Mouse (Mus musculus): ENCODE measurements at regions not wholly inside any gene's neighbourhood (a gene's known extent, or its start where the extent isn't known, plus 50 kb on each side); places are given as distances from the start of the nearest gene placed in this dataset.
"Not testable (repeated sequence)": the region's sequence is repeated elsewhere in the genome, so short reads cannot be mapped to it uniquely, and the experiment has no call there.

DNA sequence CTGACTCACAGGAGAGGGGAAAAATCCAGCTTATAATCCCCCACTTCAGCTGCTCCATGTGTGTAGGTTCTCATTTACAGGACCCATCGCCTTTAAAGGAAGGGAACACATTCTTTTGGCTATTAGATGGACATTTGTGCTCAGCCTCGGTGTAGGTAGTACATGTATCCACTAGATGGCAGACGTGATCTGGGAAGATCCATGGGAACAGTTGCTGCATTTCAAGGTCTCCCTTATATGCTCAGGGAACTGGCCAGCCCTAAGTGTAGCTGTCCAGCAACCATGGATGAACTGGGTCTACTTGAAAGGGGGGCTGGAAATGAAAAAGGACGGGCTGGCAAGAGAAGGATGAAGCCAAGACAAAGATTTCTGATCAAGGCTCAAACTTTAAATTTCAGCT, 124.0 kb downstream of the Akain1 start:
- no peaks in the 10 kb centered on the region for H3K27me3 ChIP-seq (ENCODE audit: control insufficient read depth, insufficient read depth, low read length)
- H3K4me1 ChIP-seq (replicated peaks; ENCODE audit: control insufficient read depth in 2 of 2, insufficient read depth in 2 of 2, low read length in 1 of 2), result no peaks in the 10 kb centered on the region
- ATAC-seq (ENCODE audit: insufficient read depth), result no peak
- TF ChIP-seq EP300 (IDR thresholded peaks at IDR 0.05; ENCODE audit: low read depth) (no peak), CTCF (IDR thresholded peaks at IDR 0.05; ENCODE audit: low read depth) (peak; percentile 54)
- H3K27ac ChIP-seq, result no peak overlapping the region
- no peak overlapping the region for H3K9ac ChIP-seq (replicated peaks)
- WGBS (ENCODE audit: insufficient replicate concordance), result 10% methylated on average over 4 of the region's 4 CpGs
- no peak overlapping the region for H3K4me2 ChIP-seq (ENCODE audit: low read depth)
- no peaks in the 10 kb centered on the region for H3K36me3 ChIP-seq (replicated peaks; ENCODE audit: control insufficient read depth, insufficient read depth, low read depth)
- H3K9me3 ChIP-seq (ENCODE audit: control insufficient read depth, low read length), result no peaks in the 10 kb centered on the region
- no peak overlapping the region for H3K4me3 ChIP-seq (ENCODE audit: insufficient read depth in 1 of 2, low read depth in 2 of 2, low read length in 2 of 2)
- DNase-seq (ENCODE audit: low read depth in 3 of 3, low spot score in 3 of 3), result no peak

DNA sequence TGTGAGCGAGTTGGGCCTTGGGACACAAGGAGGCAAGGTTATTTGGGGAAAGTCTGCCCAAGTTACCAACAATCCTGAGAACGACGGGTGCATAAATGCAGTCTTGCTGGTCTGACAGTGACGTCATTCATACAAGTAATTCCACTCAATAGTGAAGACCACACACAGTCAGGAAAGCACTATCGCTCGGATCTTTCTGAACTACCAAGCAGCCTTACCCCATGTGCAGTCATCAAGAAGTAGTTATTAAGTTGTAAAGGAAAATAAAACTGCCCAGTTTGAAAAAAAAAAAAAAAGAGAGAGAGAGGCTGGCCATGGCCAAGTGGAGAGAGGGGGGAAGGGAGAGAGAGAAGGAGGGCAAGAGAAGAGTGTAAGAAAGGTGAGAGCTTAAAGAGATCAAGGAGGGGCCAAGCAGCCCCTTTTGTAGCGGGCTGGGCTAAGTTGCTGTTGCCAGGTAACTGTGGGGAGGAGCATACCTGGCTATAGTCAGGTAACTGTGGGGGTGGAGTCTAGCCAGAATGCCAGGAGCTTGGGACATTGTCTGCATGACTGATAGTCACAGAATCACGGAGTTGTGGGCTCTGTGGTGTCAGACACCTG, 132.0 kb downstream of the Akain1 start:
- not testable (repeated sequence) for H3K4me2 ChIP-seq (ENCODE audit: low read depth); H3K9ac ChIP-seq (replicated peaks); H3K36me3 ChIP-seq (replicated peaks; ENCODE audit: control insufficient read depth, insufficient read depth, low read depth); H3K27ac ChIP-seq; H3K27me3 ChIP-seq (ENCODE audit: control insufficient read depth, insufficient read depth, low read length); H3K4me1 ChIP-seq (replicated peaks; ENCODE audit: control insufficient read depth in 2 of 2, insufficient read depth in 2 of 2, low read length in 1 of 2); H3K4me3 ChIP-seq (ENCODE audit: insufficient read depth in 1 of 2, low read depth in 2 of 2, low read length in 2 of 2); DNase-seq (ENCODE audit: low read depth in 3 of 3, low spot score in 3 of 3); H3K9me3 ChIP-seq (ENCODE audit: control insufficient read depth, low read length); ATAC-seq (ENCODE audit: insufficient read depth)
- WGBS (ENCODE audit: insufficient replicate concordance), result 51% methylated on average over 8 of the region's 8 CpGs

DNA sequence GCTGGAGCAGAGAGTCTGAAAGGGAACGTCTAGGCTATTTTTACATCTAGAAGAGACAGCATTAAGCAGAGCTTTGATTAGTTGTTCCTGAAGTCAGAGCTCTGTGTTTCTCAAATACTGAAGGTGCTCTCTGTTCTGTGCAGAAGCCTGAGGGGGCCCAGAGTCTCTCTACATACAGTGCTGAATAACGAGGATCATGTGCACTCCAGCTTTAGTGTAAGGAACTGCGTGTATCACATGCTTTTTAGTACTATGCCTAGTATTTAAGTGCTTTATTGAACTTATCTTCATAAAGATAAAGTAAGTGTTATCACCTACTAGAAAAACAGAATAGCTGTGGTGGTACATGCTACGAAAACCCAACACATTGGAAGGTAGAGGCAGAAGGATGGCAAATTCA, 151.4 kb downstream of the Akain1 start:
- DNase-seq (ENCODE audit: low read depth in 3 of 3, low spot score in 3 of 3) (no peak), ATAC-seq (ENCODE audit: insufficient read depth) (no peak)
- no peak for TF ChIP-seq EP300 (IDR thresholded peaks at IDR 0.05; ENCODE audit: low read depth)
- TF ChIP-seq CTCF (IDR thresholded peaks at IDR 0.05; ENCODE audit: low read depth), result no peak
- H3K4me3 ChIP-seq (ENCODE audit: insufficient read depth in 1 of 2, low read depth in 2 of 2, low read length in 2 of 2), result no peak overlapping the region
- H3K27ac ChIP-seq, result no peak overlapping the region
- no peak overlapping the region for H3K4me2 ChIP-seq (ENCODE audit: low read depth)
- WGBS (ENCODE audit: insufficient replicate concordance), result 54% methylated on average over 4 of the region's 4 CpGs
- H3K9ac ChIP-seq (replicated peaks), result no peak overlapping the region
- no peaks in the 10 kb centered on the region for H3K4me1 ChIP-seq (replicated peaks; ENCODE audit: control insufficient read depth in 2 of 2, insufficient read depth in 2 of 2, low read length in 1 of 2)
- no peaks in the 10 kb centered on the region for H3K27me3 ChIP-seq (ENCODE audit: control insufficient read depth, insufficient read depth, low read length)
- no peaks in the 10 kb centered on the region for H3K9me3 ChIP-seq (ENCODE audit: control insufficient read depth, low read length)
- H3K36me3 ChIP-seq (replicated peaks; ENCODE audit: control insufficient read depth, insufficient read depth, low read depth), result no peaks in the 10 kb centered on the region

DNA sequence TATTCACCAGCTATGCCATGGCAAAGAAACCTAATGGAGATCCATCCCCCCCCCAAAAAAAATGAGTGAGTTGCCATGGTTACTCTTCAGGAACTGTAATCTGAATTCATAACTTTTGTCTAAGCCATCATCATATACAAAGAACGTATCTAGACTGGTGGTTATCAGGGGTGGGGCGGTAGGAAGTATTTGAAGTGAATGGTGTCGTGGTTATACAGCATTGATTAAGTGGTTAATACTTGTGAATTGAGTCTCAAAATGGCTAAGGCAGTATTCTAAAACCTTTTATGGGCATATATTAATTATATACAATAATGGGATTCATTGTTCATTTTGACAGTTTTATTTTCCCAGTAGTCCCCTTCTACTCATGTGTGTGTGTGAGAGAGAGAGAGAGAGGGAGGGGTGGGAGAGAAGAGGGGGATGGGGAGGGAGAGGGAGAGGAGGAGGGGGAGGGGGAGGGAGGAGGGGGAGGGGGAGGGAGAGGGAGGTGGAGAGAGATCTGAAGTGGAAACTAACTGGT, 158.7 kb downstream of the Akain1 start:
- Histone ChIP-seq H3K27ac (no peak overlapping the region), H3K4me3 (ENCODE audit: insufficient read depth in 1 of 2, low read depth in 2 of 2, low read length in 2 of 2) (no peak overlapping the region), H3K9me3 (ENCODE audit: control insufficient read depth, low read length) (no peaks in the 10 kb centered on the region), H3K4me1 (replicated peaks; ENCODE audit: control insufficient read depth in 2 of 2, insufficient read depth in 2 of 2, low read length in 1 of 2) (no peaks in the 10 kb centered on the region), H3K4me2 (ENCODE audit: low read depth) (no peak overlapping the region), H3K36me3 (replicated peaks; ENCODE audit: control insufficient read depth, insufficient read depth, low read depth) (no peaks in the 10 kb centered on the region), H3K9ac (replicated peaks) (no peak overlapping the region), H3K27me3 (ENCODE audit: control insufficient read depth, insufficient read depth, low read length) (no peaks in the 10 kb centered on the region)
- no peak for ATAC-seq (ENCODE audit: insufficient read depth)
- DNase-seq (ENCODE audit: low read depth in 3 of 3, low spot score in 3 of 3), result no peak
- TF ChIP-seq EP300 (IDR thresholded peaks at IDR 0.05; ENCODE audit: low read depth) (no peak), CTCF (IDR thresholded peaks at IDR 0.05; ENCODE audit: low read depth) (no peak)
- WGBS (ENCODE audit: insufficient replicate concordance), result 49% methylated on average over 3 of the region's 3 CpGs

DNA sequence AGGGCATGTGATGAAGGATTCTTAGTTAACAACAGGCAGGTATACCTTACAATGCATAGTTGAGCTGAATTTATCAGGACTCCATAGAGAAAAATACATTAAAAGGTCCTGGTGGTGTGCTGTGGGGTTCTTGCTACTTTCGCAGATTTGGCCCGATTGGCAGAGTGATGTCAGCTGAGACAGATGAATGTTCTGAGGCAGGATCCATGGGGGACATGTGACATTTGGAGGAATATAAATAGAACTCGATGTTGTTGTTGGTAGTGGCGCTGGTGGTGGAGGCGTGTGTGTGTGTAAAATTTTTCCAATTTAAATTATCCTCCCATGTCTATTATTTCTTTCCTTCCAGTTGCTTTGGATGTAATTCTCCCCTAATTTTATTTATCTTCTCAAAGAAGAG, 159.3 kb downstream of the Akain1 start:
- no peak overlapping the region for H3K4me3 ChIP-seq (ENCODE audit: insufficient read depth in 1 of 2, low read depth in 2 of 2, low read length in 2 of 2)
- ATAC-seq (ENCODE audit: insufficient read depth) (no peak), DNase-seq (ENCODE audit: low read depth in 3 of 3, low spot score in 3 of 3) (no peak)
- no peaks in the 10 kb centered on the region for H3K27me3 ChIP-seq (ENCODE audit: control insufficient read depth, insufficient read depth, low read length)
- no peaks in the 10 kb centered on the region for H3K4me1 ChIP-seq (replicated peaks; ENCODE audit: control insufficient read depth in 2 of 2, insufficient read depth in 2 of 2, low read length in 1 of 2)
- H3K36me3 ChIP-seq (replicated peaks; ENCODE audit: control insufficient read depth, insufficient read depth, low read depth), result no peaks in the 10 kb centered on the region
- no peak overlapping the region for H3K4me2 ChIP-seq (ENCODE audit: low read depth)
- 67% methylated on average over 5 of the region's 5 CpGs for WGBS (ENCODE audit: insufficient replicate concordance)
- no peak overlapping the region for H3K27ac ChIP-seq
- TF ChIP-seq EP300 (IDR thresholded peaks at IDR 0.05; ENCODE audit: low read depth) (no peak), CTCF (IDR thresholded peaks at IDR 0.05; ENCODE audit: low read depth) (no peak)
- H3K9me3 ChIP-seq (ENCODE audit: control insufficient read depth, low read length), result no peaks in the 10 kb centered on the region
- no peak overlapping the region for H3K9ac ChIP-seq (replicated peaks)
